Mouse (Mus musculus): ENCODE measurements around the gene Cabp1.

The Cabp1 gene

GRCm38 (mm10) chr5:115193669-115194625 lies at the start of gene Cabp1:
Cabp1 (minus strand) TSS chr5:115194381.
- no peak for DNase-seq (ENCODE audit: low spot score)

- DNase-seq (ENCODE audit: low spot score), result no peak
These were observed 46.0 kb upstream of the Cabp1 start for GRCm38 (mm10) chr5:115240191-115240590.

GRCm38 (mm10) chr5:115238729-115239195 lies 44.6 kb upstream of the Cabp1 start:
- DNase-seq (ENCODE audit: low spot score), result no peak

GRCm38 (mm10) chr5:115237803-115238728 lies 43.9 kb upstream of the Cabp1 start:
- DNase-seq (ENCODE audit: low spot score), result peak; percentile 62

GRCm38 (mm10) chr5:115235786-115236263 lies 41.6 kb upstream of the Cabp1 start, which contains the start of gene Pop5:
Pop5 (plus strand) TSS chr5:115235836.
- peak; percentile 68 for DNase-seq (ENCODE audit: low spot score)

GRCm38 (mm10) chr5:115235323-115235771 lies 41.2 kb upstream of the Cabp1 start:
- no peak for DNase-seq (ENCODE audit: low spot score)

- no peak for DNase-seq (ENCODE audit: low spot score)
These were observed 40.3 kb upstream of the Cabp1 start for GRCm38 (mm10) chr5:115234519-115234918.

GRCm38 (mm10) chr5:115233031-115233780 lies 39.0 kb upstream of the Cabp1 start:
- no peak for DNase-seq (ENCODE audit: low spot score)

- no peak for DNase-seq (ENCODE audit: low spot score)
These were observed 38.3 kb upstream of the Cabp1 start for GRCm38 (mm10) chr5:115232516-115232915.

GRCm38 (mm10) chr5:115231552-115232120 lies 37.5 kb upstream of the Cabp1 start:
- DNase-seq (ENCODE audit: low spot score), result no peak

- no peak for DNase-seq (ENCODE audit: low spot score)
These were observed 36.8 kb upstream of the Cabp1 start for GRCm38 (mm10) chr5:115230830-115231551.

GRCm38 (mm10) chr5:115222485-115222884 lies 28.3 kb upstream of the Cabp1 start:
- no peak for DNase-seq (ENCODE audit: low spot score)

- no peak for DNase-seq (ENCODE audit: low spot score)
These were observed 26.9 kb upstream of the Cabp1 start for GRCm38 (mm10) chr5:115220931-115221640.

GRCm38 (mm10) chr5:115217998-115218397 lies 23.8 kb upstream of the Cabp1 start:
- DNase-seq (ENCODE audit: low spot score), result no peak

GRCm38 (mm10) chr5:115215273-115216185 lies 21.3 kb upstream of the Cabp1 start:
- DNase-seq (ENCODE audit: low spot score), result no peak

- DNase-seq (ENCODE audit: low spot score), result no peak
These were observed 20.7 kb upstream of the Cabp1 start for GRCm38 (mm10) chr5:115214864-115215263.

- DNase-seq (ENCODE audit: low spot score), result no peak
These were observed 18.7 kb upstream of the Cabp1 start for GRCm38 (mm10) chr5:115212861-115213260.

GRCm38 (mm10) chr5:115212451-115212850 lies 18.3 kb upstream of the Cabp1 start:
- no peak for DNase-seq (ENCODE audit: low spot score)

GRCm38 (mm10) chr5:115210380-115210779 lies 16.2 kb upstream of the Cabp1 start:
- no peak for DNase-seq (ENCODE audit: low spot score)
